Mouse (Mus musculus) ovary, postnatal 14 days (tissue): Measurements from ENCODE around the gene Rcor3.

Source experiments
- DNase-seq: peaks from one replicate; pipeline ENCODE4 v3.0.0; 2022; ENCODE audit warnings: low spot score

Gene Rcor3

DNA sequence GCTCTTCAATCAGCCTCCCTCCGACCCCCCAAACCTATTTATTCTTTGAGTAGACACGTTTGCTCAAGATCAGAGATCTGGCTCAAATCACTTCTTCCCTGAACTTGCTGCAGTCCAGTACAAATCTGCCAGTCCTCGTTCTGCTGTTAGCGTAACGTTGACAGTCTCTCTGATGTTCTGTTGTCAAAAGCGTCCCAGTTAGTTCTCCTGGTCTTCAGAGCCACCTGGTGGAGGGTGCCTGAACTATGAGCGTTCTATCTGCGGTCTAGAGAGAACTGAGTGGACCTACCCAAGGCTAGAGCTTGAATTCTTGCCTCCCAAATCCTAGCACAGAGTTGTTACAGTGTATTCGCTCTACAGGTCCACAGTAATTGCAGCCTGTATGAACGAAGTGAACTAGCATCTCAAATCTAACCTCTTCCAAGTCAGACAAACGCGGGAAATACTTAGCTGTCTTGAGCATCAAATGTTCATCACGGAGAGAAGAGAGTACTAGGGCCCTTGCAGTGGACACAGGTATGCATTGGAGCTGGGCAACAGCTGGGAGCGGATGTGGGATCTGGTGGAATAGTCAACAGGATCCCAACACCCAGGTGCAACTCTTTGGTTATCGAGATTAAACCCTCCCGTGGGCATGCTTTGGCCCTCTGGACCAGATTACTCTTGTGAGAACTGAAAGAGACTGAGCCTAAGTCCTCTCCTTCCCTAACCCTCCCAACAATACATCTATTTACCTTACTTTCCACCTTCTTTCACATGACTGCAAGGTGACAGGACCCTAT, 44.8 kb downstream of the Rcor3 start:
- peak; percentile 68 for DNase-seq

DNA sequence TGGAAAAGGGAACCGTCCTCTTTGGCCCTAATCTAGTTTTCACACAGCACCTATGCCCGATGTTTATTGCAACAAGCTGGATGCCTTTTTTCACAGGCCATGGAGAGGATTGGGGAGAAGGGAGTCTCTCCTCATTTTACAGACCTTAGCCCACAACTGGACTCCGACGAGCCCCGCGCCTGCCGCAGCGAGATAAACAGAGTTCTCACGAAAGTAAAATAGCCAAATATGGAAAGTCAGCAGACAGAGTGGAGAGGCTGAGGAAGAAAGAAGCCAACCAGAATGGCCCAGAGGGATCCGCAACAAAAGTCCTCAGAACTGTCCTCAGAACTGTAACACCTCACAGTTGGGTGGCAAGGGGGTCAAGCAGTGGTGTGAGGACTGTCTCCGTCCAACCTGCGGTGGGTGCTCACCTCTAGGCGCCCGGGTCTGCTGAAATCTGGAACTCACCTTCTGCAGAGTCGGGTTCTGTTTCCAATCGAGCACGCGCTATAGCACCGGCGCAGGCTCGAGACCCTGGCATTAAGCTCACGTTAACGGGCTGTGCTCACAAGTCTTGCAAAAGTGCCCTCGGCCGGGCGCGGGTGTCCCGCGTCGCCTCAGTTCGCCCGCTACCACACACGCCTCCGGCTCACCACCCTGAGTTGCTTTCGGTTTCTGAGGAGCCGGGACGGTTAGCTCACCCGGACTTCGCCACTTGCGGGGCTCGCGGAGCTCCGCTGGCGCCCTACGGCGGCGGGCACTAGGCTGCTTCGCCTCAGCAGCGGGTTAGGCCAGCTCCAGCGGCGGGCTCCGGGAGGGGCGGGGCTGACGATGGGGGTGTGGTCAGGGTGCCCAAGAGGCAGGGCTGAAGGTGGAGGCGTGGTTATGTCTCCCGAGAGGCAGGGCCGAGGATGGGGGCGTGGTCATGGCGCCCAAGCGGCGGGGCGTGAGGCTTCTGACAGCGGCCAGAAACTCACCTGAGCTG, 45.8 kb downstream of the Rcor3 start, which contains the start of gene Traf5:
Gene Traf5, minus strand, starts transcription at position 754 of the 967 bp plus-strand sequence.
- DNase-seq: peak; percentile 95

- DNase-seq: no peak
These were observed 46.9 kb downstream of the Rcor3 start for GRCm38 (mm10) chr1:192090689-192091567.

GRCm38 (mm10) chr1:192090281-192090680, 47.6 kb downstream of the Rcor3 start:
- DNase-seq: no peak

- no peak for DNase-seq
These were observed 48.4 kb downstream of the Rcor3 start for GRCm38 (mm10) chr1:192089208-192090166.

GRCm38 (mm10) chr1:192088011-192088410, 49.9 kb downstream of the Rcor3 start:
- DNase-seq: no peak

GRCm38 (mm10) chr1:192087098-192087497, 50.8 kb downstream of the Rcor3 start:
- DNase-seq: no peak

- DNase-seq: no peak
These were observed 51.4 kb downstream of the Rcor3 start for GRCm38 (mm10) chr1:192086279-192087037.

DNA sequence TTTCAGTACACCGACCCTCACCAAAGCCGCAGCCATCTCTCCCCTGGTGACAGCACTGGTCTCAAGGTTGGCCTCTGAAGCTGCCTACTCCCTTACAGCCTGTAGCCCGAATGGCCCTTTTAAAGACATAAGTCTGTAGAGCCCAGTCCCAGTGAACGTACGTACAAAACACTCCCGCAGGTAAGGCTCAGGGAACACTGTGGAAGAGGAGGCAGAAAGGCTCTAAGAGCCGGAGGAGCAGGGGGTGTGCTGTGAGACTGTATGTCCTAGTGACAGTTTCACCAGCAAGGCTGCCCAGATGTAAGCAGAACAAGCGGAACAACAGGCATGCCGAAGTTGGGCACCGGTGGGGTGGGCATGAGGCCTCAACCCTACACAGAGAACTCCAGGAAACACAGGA, 52.6 kb downstream of the Rcor3 start:
- no peak for DNase-seq

DNA sequence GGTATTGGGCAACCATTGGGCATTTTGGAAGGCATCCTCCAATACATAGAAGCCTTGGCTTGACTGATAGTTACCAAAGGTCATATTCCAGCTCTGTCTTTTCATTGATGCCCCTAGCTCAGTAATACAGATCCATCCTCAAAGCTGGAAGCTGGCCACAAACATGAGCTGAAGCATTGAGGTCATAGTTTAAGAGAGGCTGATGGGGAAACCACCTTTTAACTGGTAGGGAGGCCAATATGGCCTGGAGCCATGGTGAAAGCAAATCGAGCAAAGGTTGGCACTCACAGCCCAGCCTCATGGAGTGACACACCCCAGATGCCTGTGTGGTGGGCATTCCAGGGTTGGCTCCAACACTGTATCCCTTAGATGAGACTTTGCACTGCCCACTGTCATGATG, 55.2 kb downstream of the Rcor3 start:
- DNase-seq: no peak

DNA sequence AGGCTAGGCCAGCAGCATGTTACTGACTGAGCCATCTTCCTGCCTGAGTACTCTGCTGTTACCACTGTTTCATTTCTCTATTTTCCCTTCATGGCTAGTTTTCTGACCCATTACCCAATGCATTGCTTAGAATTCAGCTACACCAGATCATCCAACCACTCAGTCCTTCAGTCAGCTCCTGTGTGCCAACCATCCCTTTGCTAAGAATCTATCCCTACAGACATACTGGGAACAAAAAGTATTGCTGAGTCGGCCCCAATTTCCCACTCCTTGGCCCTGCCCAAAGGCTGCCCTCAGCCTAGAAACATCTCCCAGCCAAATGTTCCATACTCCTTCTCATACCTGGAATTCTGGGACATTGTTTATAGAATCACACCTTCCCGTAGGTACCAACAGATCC, 56.7 kb downstream of the Rcor3 start:
- DNase-seq: no peak

- no peak for DNase-seq
These were observed 58.7 kb downstream of the Rcor3 start for GRCm38 (mm10) chr1:192079121-192079520.

- DNase-seq: no peak
These were observed 59.5 kb downstream of the Rcor3 start for GRCm38 (mm10) chr1:192078406-192078805.

- no peak for DNase-seq
These were observed 60.9 kb downstream of the Rcor3 start for GRCm38 (mm10) chr1:192076796-192077535.

- DNase-seq: no peak
These were observed 61.8 kb downstream of the Rcor3 start for GRCm38 (mm10) chr1:192076101-192076500.

DNA sequence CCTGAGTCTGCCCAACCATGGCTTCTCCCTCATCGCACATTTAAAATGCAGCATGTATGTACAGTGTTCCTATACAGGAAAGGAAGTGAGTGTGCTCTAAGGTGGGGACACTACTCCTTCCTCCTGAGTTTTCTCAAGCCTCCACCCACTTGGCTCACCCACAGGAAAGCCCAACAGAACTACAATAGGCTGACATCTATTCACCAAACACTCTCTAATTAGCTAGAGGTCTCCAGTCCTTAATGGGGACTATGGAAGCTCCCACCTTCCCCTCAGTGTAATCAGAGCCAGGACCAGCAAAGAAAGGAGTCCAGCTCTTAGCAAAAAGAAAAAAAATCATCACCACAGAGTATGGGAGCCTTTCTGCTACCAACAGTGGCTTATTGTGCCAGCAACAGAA, 63.0 kb downstream of the Rcor3 start:
- DNase-seq: no peak

- no peak for DNase-seq
These were observed 65.4 kb downstream of the Rcor3 start for GRCm38 (mm10) chr1:192072426-192072825.

DNA sequence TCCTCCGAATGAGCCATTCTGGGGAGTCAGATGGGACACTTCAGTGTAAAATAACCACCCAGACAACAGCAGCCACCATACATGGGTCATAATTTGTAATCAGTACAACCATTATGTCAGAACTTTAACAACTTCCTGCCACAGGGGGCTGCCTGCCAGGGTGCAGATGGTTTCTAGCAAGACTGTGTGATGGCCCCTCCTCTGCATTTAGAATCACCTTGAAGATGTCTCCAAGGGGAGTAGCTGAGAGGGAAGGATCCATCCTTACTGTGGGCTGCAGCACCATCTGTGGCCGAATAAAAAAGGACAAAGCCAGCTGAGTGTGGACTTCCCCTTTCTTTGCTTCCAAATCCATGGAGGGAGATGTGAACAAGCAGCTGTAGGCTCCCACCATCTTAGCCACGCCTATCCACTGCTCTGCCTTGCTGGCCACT, 67.2 kb downstream of the Rcor3 start:
- DNase-seq: no peak

GRCm38 (mm10) chr1:192069971-192070591, 67.8 kb downstream of the Rcor3 start:
- DNase-seq: no peak
